Mouse (Mus musculus) pancreas, adult 10 weeks (tissue): Measurements from ENCODE around the gene Slc7a10. TPM values are rescaled to one million over a fixed set of nuclear protein-coding genes. Genes with fewer than 3 reads are reported as not detected.

Experiments used
- polyA plus RNA-seq: library from polyadenylated mRNA; stranded (reverse); fragments of 350-450 nt; fragmentation: Illumina TruSeq; extraction: RNeasy Lipid Tissue Mini Kit (QIAGEN cat#74804); gene quantifications from one replicate; pipeline ENCODE4 v1.2.3, GENCODE M21; 2015; ENCODE audit warnings: low read depth, low replicate concordance; ENCODE audit not compliant: insufficient read depth

Slc7a10 gene
- polyA plus RNA-seq, result 2.0 TPM

DNA sequence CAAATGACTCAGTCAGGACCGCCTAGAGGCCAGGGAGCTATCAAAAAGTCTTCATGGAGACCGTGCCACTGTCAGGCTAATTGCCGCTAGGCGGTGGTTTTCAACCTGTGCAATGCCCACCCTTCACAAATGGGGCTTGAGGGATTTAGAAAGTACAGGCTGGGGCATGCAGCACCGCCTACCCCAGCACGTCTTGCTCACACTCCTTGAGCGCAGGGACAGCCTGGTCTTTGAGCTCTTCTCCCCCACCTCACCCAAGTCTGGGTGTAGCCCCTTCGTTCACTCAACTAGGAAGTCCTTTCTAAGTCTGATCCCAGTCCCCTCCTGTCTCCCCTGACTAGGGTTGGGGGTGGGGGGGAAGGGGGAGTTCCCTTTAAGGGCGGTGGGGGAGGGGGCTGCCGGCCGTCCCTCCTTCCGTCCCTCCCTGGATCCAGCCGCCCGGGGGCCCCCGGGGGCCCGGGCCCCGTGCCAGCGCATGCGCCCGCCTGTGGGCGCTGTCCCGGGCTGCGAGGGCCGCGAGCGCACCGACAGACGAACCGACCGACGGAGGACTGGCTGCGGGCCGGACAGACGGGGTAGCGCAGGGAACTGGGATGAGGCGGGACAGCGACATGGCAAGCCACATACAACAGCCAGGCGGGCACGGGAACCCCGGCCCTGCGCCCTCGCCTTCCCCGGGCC is at the start of gene Slc7a10:
Slc7a10 (plus strand) TSS at position 497 of the 681 bp plus-strand sequence.

DNA sequence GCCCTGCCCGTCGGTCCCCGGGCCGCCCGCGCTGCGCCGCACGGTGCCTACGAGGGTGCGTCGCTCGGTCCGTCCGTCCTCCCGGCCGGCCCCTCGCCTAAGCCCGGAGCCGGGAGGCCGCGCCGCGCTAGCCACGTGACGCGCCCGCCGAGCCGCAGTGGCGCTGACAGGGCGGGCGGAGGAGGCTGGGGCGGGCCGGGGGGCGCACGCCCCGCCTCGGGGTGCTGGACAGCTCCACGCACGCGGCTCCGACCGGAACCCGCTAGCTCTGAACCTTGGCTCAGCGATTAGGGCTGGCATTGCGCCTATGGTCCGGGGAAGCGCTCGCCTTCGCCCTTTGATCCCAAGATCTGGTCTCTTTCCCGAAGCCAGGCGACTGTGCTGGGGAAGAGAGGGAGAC is 29.0 kb downstream of the Slc7a10 start, which contains the start of gene Lrp3:
Lrp3 (minus strand) TSS at position 274 of the 400 bp plus-strand sequence.

Other genes starting within 250 kb of the Slc7a10 start
- 7.1 TPM for gene Cebpg, start 129.8 kb upstream of the Slc7a10 start, polyA plus RNA-seq
- gene Cebpa, start 67.1 kb upstream of the Slc7a10 start, polyA plus RNA-seq, result 6.3 TPM
- gene Lrp3, start 29.1 kb downstream of the Slc7a10 start, polyA plus RNA-seq, result 5.0 TPM
- gene Gpatch1, start 132.1 kb downstream of the Slc7a10 start, polyA plus RNA-seq, result 2.4 TPM
- 6.7 TPM for gene Rhpn2, start 147.8 kb downstream of the Slc7a10 start, polyA plus RNA-seq
- 0.61 TPM for gene Faap24, start 210.5 kb downstream of the Slc7a10 start, polyA plus RNA-seq
- 6.0 TPM for gene Cep89, start 210.7 kb downstream of the Slc7a10 start, polyA plus RNA-seq